Mouse (Mus musculus): ENCODE data around the gene Mbnl2.

DNA sequence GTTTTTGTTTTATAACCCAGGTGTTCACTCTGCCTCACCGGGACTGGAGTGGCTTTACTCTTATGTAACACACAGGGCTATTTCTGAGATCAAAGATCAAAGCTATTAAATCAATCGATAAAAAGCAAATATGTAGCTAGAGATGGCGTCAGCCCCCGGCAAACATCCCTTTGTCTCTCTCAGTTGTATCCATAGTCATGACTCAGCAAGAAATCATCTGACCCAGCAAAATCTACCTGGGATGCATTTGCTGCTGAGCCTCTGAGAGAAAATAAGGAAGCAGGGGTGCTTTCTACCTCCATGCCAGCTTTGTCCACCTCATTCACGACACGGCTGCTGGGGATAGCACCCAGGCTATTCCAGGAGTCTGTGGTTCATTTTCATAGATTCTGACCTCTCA is 18.0 kb upstream of the Mbnl2 start:
- TF ChIP-seq GATA1 (IDR thresholded peaks at IDR 0.05; ENCODE audit: borderline replicate concordance, low read length) = no peak
- TF ChIP-seq FLI1 (IDR thresholded peaks at IDR 0.05; ENCODE audit: low read length) = no peak

Measured in megakaryocyte, embryonic 14.5 days (primary cell).